In the genomic region with DNA sequence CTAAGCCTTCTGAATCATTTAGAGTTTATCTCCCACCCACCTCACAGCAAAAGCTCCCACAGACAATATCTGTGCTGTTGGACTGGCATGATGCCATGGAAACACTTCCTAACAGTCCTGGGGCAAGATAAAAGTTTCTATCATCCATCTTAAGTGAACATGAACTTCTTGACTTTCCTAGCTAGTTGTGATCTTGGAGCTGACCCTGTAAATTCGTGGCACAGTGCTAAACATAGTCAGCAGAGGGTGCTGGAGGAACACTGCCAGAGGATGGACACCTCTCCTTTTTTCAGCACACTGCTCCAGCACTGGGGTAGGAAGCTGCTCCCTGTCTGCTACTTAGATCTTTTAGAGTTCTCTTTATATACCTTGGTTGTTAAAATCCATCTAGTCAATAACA, we compare ENCODE assay signal across 8 mouse cellular contexts. TPM values are rescaled to one million over a fixed set of nuclear protein-coding genes. Genes with fewer than 3 reads are reported as not detected.
DNase-seq lines count a peak whose midpoint lies in the region; ATAC-seq and TF ChIP-seq lines count a peak whose summit lies in the region.

No protein-coding gene starts in this region.

- H3K27me3 ChIP-seq in limb, embryonic 14.5 days (ENCODE audit: control insufficient read depth, insufficient read depth, low read length) = no peaks in the 10 kb centered on the region
- no peaks in the 10 kb centered on the region for H3K27me3 ChIP-seq in stomach, postnatal 0 days (ENCODE audit: control insufficient read depth, insufficient read depth, low read length)
- no peaks in the 10 kb centered on the region for H3K27me3 ChIP-seq in hindbrain, embryonic 12.5 days

- H3K36me3 ChIP-seq in limb, embryonic 14.5 days (ENCODE audit: control insufficient read depth, insufficient read depth, low read length) = no peaks in the 10 kb centered on the region
- H3K36me3 ChIP-seq in stomach, postnatal 0 days (ENCODE audit: control insufficient read depth, insufficient read depth, low read length) = no peaks in the 10 kb centered on the region
- no peaks in the 10 kb centered on the region for H3K36me3 ChIP-seq in hindbrain, embryonic 12.5 days

- H3K4me2 ChIP-seq in limb, embryonic 14.5 days (replicated peaks; ENCODE audit: low read depth, low read length, severe bottlenecking) = no peak overlapping the region
- no peak overlapping the region for H3K4me2 ChIP-seq in stomach, postnatal 0 days (replicated peaks; ENCODE audit: low read depth)
- no peak overlapping the region for H3K4me2 ChIP-seq in hindbrain, embryonic 12.5 days (replicated peaks)

- DNase-seq in right cerebral cortex, adult 18-20 months = peak; percentile 28
- no peak for DNase-seq in right cerebral cortex, postnatal 36 days (ENCODE audit: low spot score in 2 of 2)
- peak; percentile 35 for DNase-seq in adrenal gland, adult 2 months
- DNase-seq in kidney, adult 8-10 months = peak; percentile 14 to 41
- DNase-seq in limb, embryonic 14.5 days (ENCODE audit: low spot score) = peak; percentile 18
- peak; percentile 44 for DNase-seq in stomach, postnatal 0 days (ENCODE audit: low spot score)

- no peak overlapping the region for H3K9ac ChIP-seq in limb, embryonic 14.5 days (ENCODE audit: low read depth, low read length, severe bottlenecking)
- H3K9ac ChIP-seq in stomach, postnatal 0 days (ENCODE audit: low read length) = no peak overlapping the region
- no peak overlapping the region for H3K9ac ChIP-seq in hindbrain, embryonic 12.5 days

- no peak for TF ChIP-seq POLR2A in cortical plate, adult 2 months (IDR thresholded peaks at IDR 0.05; ENCODE audit: extremely low read depth, insufficient read depth, low read length)
- TF ChIP-seq POLR2A in limb, embryonic 14.5 days (IDR thresholded peaks at IDR 0.05; ENCODE audit: borderline replicate concordance, extremely low read depth, insufficient read depth, insufficient read length) = no peak

- H3K4me1 ChIP-seq in cortical plate, adult 2 months (ENCODE audit: control insufficient read depth, insufficient read depth, low read length) = no peaks in the 10 kb centered on the region
- H3K4me1 ChIP-seq in limb, embryonic 14.5 days (ENCODE audit: control insufficient read depth, insufficient read depth, low read length) = no peaks in the 10 kb centered on the region
- no peaks in the 10 kb centered on the region for H3K4me1 ChIP-seq in stomach, postnatal 0 days (replicated peaks; ENCODE audit: control insufficient read depth, insufficient read depth)
- no peaks in the 10 kb centered on the region for H3K4me1 ChIP-seq in hindbrain, embryonic 12.5 days

- WGBS in limb, embryonic 14.5 days = 4% methylated on average over 1 of the region's 1 CpGs
- WGBS in stomach, postnatal 0 days = 3% methylated on average over 1 of the region's 1 CpGs
- WGBS in hindbrain, embryonic 12.5 days = 3% methylated on average over 1 of the region's 1 CpGs

- no peaks in the 10 kb centered on the region for H3K9me3 ChIP-seq in limb, embryonic 14.5 days (ENCODE audit: control insufficient read depth, low read length)
- H3K9me3 ChIP-seq in stomach, postnatal 0 days (ENCODE audit: control insufficient read depth, low read length) = no peaks in the 10 kb centered on the region
- no peaks in the 10 kb centered on the region for H3K9me3 ChIP-seq in hindbrain, embryonic 12.5 days (replicated peaks)

- TF ChIP-seq EP300 in stomach, postnatal 0 days (optimal IDR thresholded peaks at IDR 0.05) = no peak

- ATAC-seq in limb, embryonic 14.5 days (ENCODE audit: low FRiP score, low read depth) = no peak
- ATAC-seq in stomach, postnatal 0 days (ENCODE audit: low FRiP score, low TSS enrichment) = no peak
- ATAC-seq in hindbrain, embryonic 12.5 days (ENCODE audit: low FRiP score) = no peak

- TF ChIP-seq CTCF in cortical plate, adult 2 months (IDR thresholded peaks at IDR 0.05; ENCODE audit: extremely low read depth, insufficient read depth, low read length) = peak; percentile 69
- TF ChIP-seq CTCF in stomach, postnatal 0 days (IDR thresholded peaks at IDR 0.05; ENCODE audit: low read depth) = peak; percentile 83

- H3K27ac ChIP-seq in cortical plate, adult 2 months (ENCODE audit: insufficient read depth, low read length) = no peak overlapping the region
- H3K27ac ChIP-seq in limb, embryonic 14.5 days (replicated peaks; ENCODE audit: low read depth, low read length) = no peak overlapping the region
- no peak overlapping the region for H3K27ac ChIP-seq in stomach, postnatal 0 days (replicated peaks)
- H3K27ac ChIP-seq in hindbrain, embryonic 12.5 days = no peak overlapping the region

- H3K4me3 ChIP-seq in cortical plate, adult 2 months (ENCODE audit: insufficient read depth, low read length) = no peak overlapping the region
- no peak overlapping the region for H3K4me3 ChIP-seq in limb, embryonic 14.5 days (replicated peaks; ENCODE audit: low read length)
- no peak overlapping the region for H3K4me3 ChIP-seq in stomach, postnatal 0 days (ENCODE audit: low read depth, low read length)
- no peak overlapping the region for H3K4me3 ChIP-seq in hindbrain, embryonic 12.5 days

RNA-seq across cellular contexts. Expression of gene Poln, which starts 29.5 kb away (rescaled TPM):
- 10 to 100 TPM in 1 of 2 experiments, 1 to 10 TPM in 1; 7.0 to 12.3 TPM for total RNA-seq in adrenal gland, adult 2 months (2021)
- polyA plus RNA-seq in adrenal gland, adult 2 months (2012; rRNA removed) = 3.2 and 3.9 TPM in 2 replicates
- 1.4 and 3.1 TPM in 2 replicates for polyA plus RNA-seq in cortical plate, adult 2 months (2012; rRNA removed)
- 0.79 and 1.7 TPM in 2 replicates for polyA plus RNA-seq in limb, embryonic 14.5 days (2012; rRNA removed)
- 0.97 and 1.3 TPM in 2 replicates for polyA plus RNA-seq in limb, embryonic 14.5 days (2014; fragmentation: Nextera tagmentation; extraction: Ambion mirVana)
- polyA plus RNA-seq in stomach, postnatal 0 days (2015; fragmentation: Nextera tagmentation; extraction: Ambion mirVana) = 0.07 and 0.19 TPM in 2 replicates
- 0.41 and 0.51 TPM in 2 replicates for polyA plus RNA-seq in hindbrain, embryonic 12.5 days (2016; fragmentation: Nextera tagmentation; extraction: Ambion mirVana)

RNA-seq across cellular contexts. Expression of gene Haus3, which starts 29.6 kb away (rescaled TPM):
- 1 to 10 TPM; 7.2 to 8.4 TPM for total RNA-seq in adrenal gland, adult 2 months (2021)
- 0.11 and 0.33 TPM in 2 replicates for polyA plus RNA-seq in adrenal gland, adult 2 months (2012; rRNA removed)
- 5.5 and 5.7 TPM in 2 replicates for polyA plus RNA-seq in cortical plate, adult 2 months (2012; rRNA removed)
- polyA plus RNA-seq in limb, embryonic 14.5 days (2012; rRNA removed) = 8.0 and 12.4 TPM in 2 replicates
- 24.5 and 25.5 TPM in 2 replicates for polyA plus RNA-seq in limb, embryonic 14.5 days (2014; fragmentation: Nextera tagmentation; extraction: Ambion mirVana)
- polyA plus RNA-seq in stomach, postnatal 0 days (2015; fragmentation: Nextera tagmentation; extraction: Ambion mirVana) = 10.8 and 12.3 TPM in 2 replicates
- 33.5 and 33.8 TPM in 2 replicates for polyA plus RNA-seq in hindbrain, embryonic 12.5 days (2016; fragmentation: Nextera tagmentation; extraction: Ambion mirVana)

RNA-seq across cellular contexts. Expression of gene Mxd4, which starts 47.8 kb away (rescaled TPM):
- 100 to 1,000 TPM; 100 to 125 TPM for total RNA-seq in adrenal gland, adult 2 months (2021)
- 260 and 308 TPM in 2 replicates for polyA plus RNA-seq in adrenal gland, adult 2 months (2012; rRNA removed)
- 93.6 and 95.3 TPM in 2 replicates for polyA plus RNA-seq in cortical plate, adult 2 months (2012; rRNA removed)
- polyA plus RNA-seq in limb, embryonic 14.5 days (2012; rRNA removed) = 89.7 and 125 TPM in 2 replicates
- 46.6 and 52.2 TPM in 2 replicates for polyA plus RNA-seq in limb, embryonic 14.5 days (2014; fragmentation: Nextera tagmentation; extraction: Ambion mirVana)
- 20.1 and 21.2 TPM in 2 replicates for polyA plus RNA-seq in stomach, postnatal 0 days (2015; fragmentation: Nextera tagmentation; extraction: Ambion mirVana)
- 33.2 and 36.5 TPM in 2 replicates for polyA plus RNA-seq in hindbrain, embryonic 12.5 days (2016; fragmentation: Nextera tagmentation; extraction: Ambion mirVana)

Comparison
In these comparisons a context has a peak if more than half of its experiments do, and no peak if none do; other contexts are left out.
1. DNase-seq: peak in right cerebral cortex, adult 18-20 months (single experiment), adrenal gland, adult 2 months (single experiment), kidney, adult 8-10 months (2 of 2), limb, embryonic 14.5 days (single experiment) and stomach, postnatal 0 days (single experiment); none in right cerebral cortex, postnatal 36 days (0 of 2).